Mouse (Mus musculus): ENCODE data around the gene Sptbn2. TPM values are rescaled to one million over a fixed set of nuclear protein-coding genes. Genes with fewer than 3 reads are reported as not detected.

The Sptbn2 gene
- 23.4 and 26.1 TPM in 2 replicates for polyA plus RNA-seq (2014; fragmentation: Nextera tagmentation; extraction: Ambion mirVana)

- Histone ChIP-seq H3K9ac (ENCODE audit: low read length) (peak within 1 kb of the TSS; percentile 96), H3K4me2 (ENCODE audit: low read depth) (peak within 1 kb of the TSS; percentile 97), H3K4me3 (ENCODE audit: low read depth, low read length) (peak within 1 kb of the TSS; percentile 72), H3K27me3 (ENCODE audit: control insufficient read depth, insufficient read depth, low read length) (peaks cover 7% of the 10 kb centered on the region; the same call in 1 of the 2 replicates), H3K27ac (ENCODE audit: low read depth, low read length) (peak within 1 kb of the TSS; percentile 92), H3K36me3 (ENCODE audit: control insufficient read depth, insufficient read depth, low read length) (no peaks in the 10 kb centered on the region), H3K9me3 (ENCODE audit: control insufficient read depth, low read length) (no peaks in the 10 kb centered on the region), H3K4me1 (ENCODE audit: control insufficient read depth, insufficient read depth, low read length) (peaks cover 10% of the 10 kb centered on the region; the same call in 1 of the 2 replicates)
- 6% methylated on average over 13 of the region's 13 CpGs for WGBS
- ATAC-seq (ENCODE audit: insufficient read depth, low FRiP score, low TSS enrichment), result peak; percentile 32; the same call in 1 of the 2 replicates
- peak; percentile 61 for DNase-seq (ENCODE audit: low spot score)
These were observed at the start of gene Sptbn2 for GRCm38 (mm10) chr19:4711098-4711600. Sptbn2 (plus strand) TSS chr19:4711167.

- no peak overlapping the region for H3K27ac ChIP-seq (ENCODE audit: low read depth, low read length)
- no peak overlapping the region for H3K4me2 ChIP-seq (ENCODE audit: low read depth)
- ATAC-seq (ENCODE audit: insufficient read depth, low FRiP score, low TSS enrichment) (no peak), DNase-seq (ENCODE audit: low spot score) (no peak)
- H3K36me3 ChIP-seq (ENCODE audit: control insufficient read depth, insufficient read depth, low read length), result no peaks in the 10 kb centered on the region
- H3K4me1 ChIP-seq (ENCODE audit: control insufficient read depth, insufficient read depth, low read length), result no peaks in the 10 kb centered on the region
- no peaks in the 10 kb centered on the region for H3K27me3 ChIP-seq (ENCODE audit: control insufficient read depth, insufficient read depth, low read length)
- H3K9ac ChIP-seq (ENCODE audit: low read length), result no peak overlapping the region
- H3K4me3 ChIP-seq (ENCODE audit: low read depth, low read length), result no peak overlapping the region
- H3K9me3 ChIP-seq (ENCODE audit: control insufficient read depth, low read length), result no peaks in the 10 kb centered on the region
These were observed 44.2 kb upstream of the Sptbn2 start for GRCm38 (mm10) chr19:4666815-4667214.

GRCm38 (mm10) chr19:4670776-4671175, 40.2 kb upstream of the Sptbn2 start:
- no peak overlapping the region for H3K4me2 ChIP-seq (ENCODE audit: low read depth)
- H3K27ac ChIP-seq (ENCODE audit: low read depth, low read length), result no peak overlapping the region
- H3K4me1 ChIP-seq (ENCODE audit: control insufficient read depth, insufficient read depth, low read length), result no peaks in the 10 kb centered on the region
- ATAC-seq (ENCODE audit: insufficient read depth, low FRiP score, low TSS enrichment) (no peak), DNase-seq (ENCODE audit: low spot score) (no peak)
- no peak overlapping the region for H3K4me3 ChIP-seq (ENCODE audit: low read depth, low read length)
- H3K36me3 ChIP-seq (ENCODE audit: control insufficient read depth, insufficient read depth, low read length), result no peaks in the 10 kb centered on the region
- no peak overlapping the region for H3K9ac ChIP-seq (ENCODE audit: low read length)
- 86% methylated on average over 4 of the region's 4 CpGs for WGBS
- H3K27me3 ChIP-seq (ENCODE audit: control insufficient read depth, insufficient read depth, low read length), result no peaks in the 10 kb centered on the region
- H3K9me3 ChIP-seq (ENCODE audit: control insufficient read depth, low read length), result no peaks in the 10 kb centered on the region

- H3K9me3 ChIP-seq (ENCODE audit: control insufficient read depth, low read length), result no peaks in the 10 kb centered on the region
- DNase-seq (ENCODE audit: low spot score), result no peak
- no peak overlapping the region for H3K27ac ChIP-seq (ENCODE audit: low read depth, low read length)
- ATAC-seq (ENCODE audit: insufficient read depth, low FRiP score, low TSS enrichment), result no peak
- H3K9ac ChIP-seq (ENCODE audit: low read length), result no peak overlapping the region
- 62% methylated on average over 6 of the region's 6 CpGs for WGBS
- no peak overlapping the region for H3K4me3 ChIP-seq (ENCODE audit: low read depth, low read length)
- H3K36me3 ChIP-seq (ENCODE audit: control insufficient read depth, insufficient read depth, low read length), result no peaks in the 10 kb centered on the region
- no peaks in the 10 kb centered on the region for H3K27me3 ChIP-seq (ENCODE audit: control insufficient read depth, insufficient read depth, low read length)
- no peaks in the 10 kb centered on the region for H3K4me1 ChIP-seq (ENCODE audit: control insufficient read depth, insufficient read depth, low read length)
- no peak overlapping the region for H3K4me2 ChIP-seq (ENCODE audit: low read depth)
These were observed 38.6 kb upstream of the Sptbn2 start for GRCm38 (mm10) chr19:4672401-4672800.

- H3K27ac ChIP-seq (ENCODE audit: low read depth, low read length), result no peak overlapping the region
- WGBS, result 72% methylated on average over 3 of the region's 3 CpGs
- no peak overlapping the region for H3K4me3 ChIP-seq (ENCODE audit: low read depth, low read length)
- ATAC-seq (ENCODE audit: insufficient read depth, low FRiP score, low TSS enrichment) (no peak), DNase-seq (ENCODE audit: low spot score) (no peak)
- H3K4me1 ChIP-seq (ENCODE audit: control insufficient read depth, insufficient read depth, low read length), result no peaks in the 10 kb centered on the region
- H3K27me3 ChIP-seq (ENCODE audit: control insufficient read depth, insufficient read depth, low read length), result peaks cover 10% of the 10 kb centered on the region; the same call in 1 of the 2 replicates
- no peak overlapping the region for H3K4me2 ChIP-seq (ENCODE audit: low read depth)
- H3K9me3 ChIP-seq (ENCODE audit: control insufficient read depth, low read length), result no peaks in the 10 kb centered on the region
- no peak overlapping the region for H3K9ac ChIP-seq (ENCODE audit: low read length)
- no peaks in the 10 kb centered on the region for H3K36me3 ChIP-seq (ENCODE audit: control insufficient read depth, insufficient read depth, low read length)
These were observed 16.6 kb upstream of the Sptbn2 start for GRCm38 (mm10) chr19:4694346-4694745.

GRCm38 (mm10) chr19:4697121-4697520, 13.8 kb upstream of the Sptbn2 start:
- no peak overlapping the region for H3K4me3 ChIP-seq (ENCODE audit: low read depth, low read length)
- ATAC-seq (ENCODE audit: insufficient read depth, low FRiP score, low TSS enrichment), result no peak
- H3K4me2 ChIP-seq (ENCODE audit: low read depth), result no peak overlapping the region
- no peaks in the 10 kb centered on the region for H3K9me3 ChIP-seq (ENCODE audit: control insufficient read depth, low read length)
- no peak overlapping the region for H3K27ac ChIP-seq (ENCODE audit: low read depth, low read length)
- H3K9ac ChIP-seq (ENCODE audit: low read length), result no peak overlapping the region
- 89% methylated on average over 3 of the region's 3 CpGs for WGBS
- DNase-seq (ENCODE audit: low spot score), result no peak
- H3K36me3 ChIP-seq (ENCODE audit: control insufficient read depth, insufficient read depth, low read length), result no peaks in the 10 kb centered on the region
- no peaks in the 10 kb centered on the region for H3K4me1 ChIP-seq (ENCODE audit: control insufficient read depth, insufficient read depth, low read length)
- peaks cover 10% of the 10 kb centered on the region for H3K27me3 ChIP-seq (ENCODE audit: control insufficient read depth, insufficient read depth, low read length)

GRCm38 (mm10) chr19:4697721-4698120, 13.2 kb upstream of the Sptbn2 start:
- Histone ChIP-seq H3K4me1 (ENCODE audit: control insufficient read depth, insufficient read depth, low read length) (no peaks in the 10 kb centered on the region), H3K4me2 (ENCODE audit: low read depth) (peak overlapping the region; percentile 76; the same call in 1 of the 2 replicates), H3K4me3 (ENCODE audit: low read depth, low read length) (peak overlapping the region; percentile 47), H3K27ac (ENCODE audit: low read depth, low read length) (no peak overlapping the region), H3K9ac (ENCODE audit: low read length) (no peak overlapping the region), H3K9me3 (ENCODE audit: control insufficient read depth, low read length) (no peaks in the 10 kb centered on the region), H3K27me3 (ENCODE audit: control insufficient read depth, insufficient read depth, low read length) (peaks cover 10% of the 10 kb centered on the region), H3K36me3 (ENCODE audit: control insufficient read depth, insufficient read depth, low read length) (no peaks in the 10 kb centered on the region)
- no peak for DNase-seq (ENCODE audit: low spot score)
- ATAC-seq (ENCODE audit: insufficient read depth, low FRiP score, low TSS enrichment), result no peak
- WGBS, result 79% methylated on average over 9 of the region's 9 CpGs

- H3K27ac ChIP-seq (ENCODE audit: low read depth, low read length), result no peak within 1 kb of the TSS
- H3K9ac ChIP-seq (ENCODE audit: low read length), result peak within 1 kb of the TSS; percentile 57
- ATAC-seq (ENCODE audit: insufficient read depth, low FRiP score, low TSS enrichment), result peak; percentile 72
- H3K27me3 ChIP-seq (ENCODE audit: control insufficient read depth, insufficient read depth, low read length), result peaks cover 10% of the 10 kb centered on the region
- peak within 1 kb of the TSS; percentile 76 for H3K4me2 ChIP-seq (ENCODE audit: low read depth)
- under 1% methylated on average over 40 of the region's 40 CpGs for WGBS
- H3K4me1 ChIP-seq (ENCODE audit: control insufficient read depth, insufficient read depth, low read length), result no peaks in the 10 kb centered on the region
- no peaks in the 10 kb centered on the region for H3K36me3 ChIP-seq (ENCODE audit: control insufficient read depth, insufficient read depth, low read length)
- no peaks in the 10 kb centered on the region for H3K9me3 ChIP-seq (ENCODE audit: control insufficient read depth, low read length)
- peak; percentile 88 for DNase-seq (ENCODE audit: low spot score)
- peak within 1 kb of the TSS; percentile 47 for H3K4me3 ChIP-seq (ENCODE audit: low read depth, low read length)
These were observed 12.7 kb upstream of the Sptbn2 start, which contains the start of gene Gm960 for GRCm38 (mm10) chr19:4698205-4698677. Gm960 (minus strand) TSS chr19:4698668.

- no peak overlapping the region for H3K4me3 ChIP-seq (ENCODE audit: low read depth, low read length)
- peak overlapping the region; percentile 76 for H3K4me2 ChIP-seq (ENCODE audit: low read depth)
- H3K36me3 ChIP-seq (ENCODE audit: control insufficient read depth, insufficient read depth, low read length), result no peaks in the 10 kb centered on the region
- H3K4me1 ChIP-seq (ENCODE audit: control insufficient read depth, insufficient read depth, low read length), result no peaks in the 10 kb centered on the region
- 36% methylated on average over 8 of the region's 8 CpGs for WGBS
- H3K27ac ChIP-seq (ENCODE audit: low read depth, low read length), result no peak overlapping the region
- peaks cover 10% of the 10 kb centered on the region for H3K27me3 ChIP-seq (ENCODE audit: control insufficient read depth, insufficient read depth, low read length)
- H3K9me3 ChIP-seq (ENCODE audit: control insufficient read depth, low read length), result no peaks in the 10 kb centered on the region
- no peak for ATAC-seq (ENCODE audit: insufficient read depth, low FRiP score, low TSS enrichment)
- H3K9ac ChIP-seq (ENCODE audit: low read length), result no peak overlapping the region
- no peak for DNase-seq (ENCODE audit: low spot score)
These were observed 12.1 kb upstream of the Sptbn2 start for GRCm38 (mm10) chr19:4698856-4699255.
